In genomic region chr6:111965766-111966165, GRCm38 (mm10) we compare ENCODE assay signal across 14 mouse cellular contexts.
A peak's percentile ranks its signal among the peaks of the same experiment; 100 is the strongest.
DNase-seq lines count a peak whose midpoint lies in the region; TF ChIP-seq lines count a peak whose summit lies in the region.
"Had no signal": no experiment of that assay in that cellular context is flagged by ENCODE, and none has a peak within 500 bp of the region (broad histone marks: within the 10 kb centered on the region; RNA-seq: fewer than 3 reads in every experiment).

No protein-coding gene starts in this region.

- no peak for TF ChIP-seq CTCF in left cerebral cortex, adult 2 months (IDR thresholded peaks at IDR 0.05)

- no peak overlapping the region for H3K27ac ChIP-seq in left cerebral cortex, adult 2 months
- H3K27ac ChIP-seq: embryonic facial prominence, embryonic 13.5 days; midbrain, embryonic 12.5 days; neural tube, embryonic 12.5 days had no signal

- no peak overlapping the region for H3K4me3 ChIP-seq in left cerebral cortex, adult 2 months
- H3K4me3 ChIP-seq: embryonic facial prominence, embryonic 13.5 days; midbrain, embryonic 12.5 days; neural tube, embryonic 12.5 days had no signal

- DNase-seq in cerebellum, postnatal 10 days: peak; percentile 12 to 15
- no peak for DNase-seq in cerebellum, adult 9-10 months
- DNase-seq in left cerebral cortex, postnatal 4 days: peak; percentile 9
- no peak for DNase-seq in left cerebral cortex, adult 2 months (ENCODE audit: extremely low spot score in 1 of 2, low spot score in 2 of 2)
- peak; percentile 76 for DNase-seq in adrenal gland, postnatal 14 days
- peak; percentile 11 to 20 for DNase-seq in heart, postnatal 36 days
- DNase-seq in thymus, postnatal 10 days (ENCODE audit: low spot score in 2 of 2): no peak
- DNase-seq in cerebellum, postnatal 36 days: no peak
- DNase-seq: kidney, adult 11 months; right cerebral cortex, postnatal 14 days; thymus, postnatal 4 days had no signal

- intact Hi-C loops in left cerebral cortex, postnatal 4 days (cut with DNase I): no loop called here
- intact Hi-C loops in left cerebral cortex, adult 2 months (cut with DNase I): no loop called here
- intact Hi-C loops in heart, postnatal 36 days (cut with DNase I): no loop called here

Comparison
In these comparisons a context has a peak if more than half of its experiments do, and no peak if none do; other contexts are left out.
1. DNase-seq: peak in cerebellum, postnatal 10 days (2 of 2), left cerebral cortex, postnatal 4 days (single experiment), adrenal gland, postnatal 14 days (single experiment) and heart, postnatal 36 days (2 of 2); none in cerebellum, adult 9-10 months (single experiment), left cerebral cortex, adult 2 months (0 of 2), thymus, postnatal 10 days (0 of 2) and cerebellum, postnatal 36 days (0 of 2).